Mouse (Mus musculus) regulatory T cell (primary cell): ENCODE measurements around the gene Fzd5.

Experiments
- in situ Hi-C: fragments of 300-600 bp; cut with MboI, MseI; formaldehyde crosslinking; loops from one replicate; pipeline ENCODE4 v1.15.1; 2025; ENCODE audit warnings: high pct_unique_total_duplicates

Fzd5 gene

DNA sequence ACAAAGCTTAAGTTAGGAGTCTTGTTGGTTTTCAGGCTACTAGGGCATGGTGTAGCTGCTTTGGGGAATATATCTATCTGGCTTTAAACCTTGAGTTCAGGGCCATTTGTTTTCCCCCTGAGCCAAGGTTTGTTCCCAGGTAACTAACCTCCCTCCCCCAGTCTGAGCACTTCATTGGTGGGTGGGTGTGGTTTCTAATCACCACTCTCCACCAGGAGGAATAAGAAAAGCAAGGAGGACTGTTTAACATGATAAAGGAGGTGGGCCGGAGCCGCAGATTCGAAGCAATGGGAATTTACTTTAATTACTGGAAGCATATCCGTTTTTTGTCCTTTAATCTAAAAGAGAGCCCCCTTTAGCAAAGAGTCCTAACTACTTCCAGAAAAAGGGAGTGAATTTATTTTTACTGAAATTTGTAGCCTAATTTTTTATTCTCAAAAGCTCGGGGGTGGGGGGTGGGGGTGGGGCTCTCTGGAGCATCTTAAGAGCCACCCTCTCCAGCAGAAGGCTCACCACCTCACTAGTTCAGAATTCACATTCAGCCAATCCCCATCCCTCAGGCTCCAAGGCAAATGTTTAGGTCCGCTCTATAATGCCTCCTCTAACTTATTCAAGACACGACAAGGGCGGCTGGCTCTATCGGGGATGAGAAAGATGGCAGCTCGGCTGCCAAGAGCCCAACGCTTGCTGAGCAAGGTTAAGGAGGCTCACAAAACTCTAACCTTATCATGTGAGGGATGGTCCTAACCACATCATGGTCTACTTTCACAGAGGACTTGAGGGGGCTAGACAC is 3.9 kb downstream of the Fzd5 start:
- in situ Hi-C loops, result loop anchor here (5.0 kb wide), 1 partner anchor 254 kb away; no protein-coding TSS in a partner anchor

DNA sequence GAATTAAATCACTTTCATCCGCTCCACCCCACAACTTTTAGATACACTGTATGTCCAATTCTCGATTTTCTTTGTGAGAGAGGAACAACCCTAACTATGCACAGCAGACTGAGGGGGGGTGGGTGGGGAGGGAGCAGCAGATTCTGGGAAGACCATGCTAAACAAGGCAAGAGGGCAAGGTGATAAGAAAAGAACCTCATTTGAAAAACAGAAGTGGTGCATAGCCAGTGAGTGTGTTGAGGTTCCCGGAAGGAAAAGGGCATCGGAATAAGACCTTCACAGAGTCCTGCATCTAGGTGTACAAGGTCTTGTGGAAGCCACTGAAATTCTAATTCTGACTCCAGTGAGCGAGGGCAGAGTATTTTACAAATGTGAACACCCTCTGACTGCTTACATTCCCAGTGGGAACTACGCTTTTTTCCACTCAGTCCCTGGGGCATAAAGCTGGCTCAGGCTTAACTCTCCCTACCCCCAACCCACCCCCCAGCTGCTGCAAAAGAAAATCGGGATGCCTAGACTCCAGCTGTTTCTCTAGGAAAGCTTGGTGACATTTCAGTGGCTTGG is 4.8 kb downstream of the Fzd5 start:
- in situ Hi-C loops, result loop anchor here (5.0 kb wide), 1 partner anchor 255 kb away; no protein-coding TSS in a partner anchor

DNA sequence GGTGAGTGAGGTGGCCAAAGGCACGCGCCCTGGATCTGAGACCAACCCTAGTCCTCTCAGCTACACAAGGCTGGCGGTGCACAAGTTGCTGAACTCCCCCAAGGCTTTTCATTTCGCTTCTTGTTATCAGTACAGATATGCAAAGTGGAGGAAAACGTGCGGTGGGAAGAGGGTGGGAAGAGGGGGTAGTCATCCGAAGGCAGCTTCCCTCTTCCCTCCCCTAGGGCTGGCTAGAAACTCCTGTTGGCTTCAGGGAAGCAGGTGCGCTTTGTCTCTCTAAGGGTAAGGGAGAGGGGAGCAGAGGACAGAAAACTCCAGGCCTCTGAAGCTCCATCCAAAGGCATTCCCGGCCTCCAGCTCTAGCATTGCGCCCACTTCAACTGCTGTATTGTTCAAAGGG is 5.4 kb downstream of the Fzd5 start:
- in situ Hi-C loops, result loop anchor here (5.0 kb wide), 1 partner anchor 255 kb away; no protein-coding TSS in a partner anchor

DNA sequence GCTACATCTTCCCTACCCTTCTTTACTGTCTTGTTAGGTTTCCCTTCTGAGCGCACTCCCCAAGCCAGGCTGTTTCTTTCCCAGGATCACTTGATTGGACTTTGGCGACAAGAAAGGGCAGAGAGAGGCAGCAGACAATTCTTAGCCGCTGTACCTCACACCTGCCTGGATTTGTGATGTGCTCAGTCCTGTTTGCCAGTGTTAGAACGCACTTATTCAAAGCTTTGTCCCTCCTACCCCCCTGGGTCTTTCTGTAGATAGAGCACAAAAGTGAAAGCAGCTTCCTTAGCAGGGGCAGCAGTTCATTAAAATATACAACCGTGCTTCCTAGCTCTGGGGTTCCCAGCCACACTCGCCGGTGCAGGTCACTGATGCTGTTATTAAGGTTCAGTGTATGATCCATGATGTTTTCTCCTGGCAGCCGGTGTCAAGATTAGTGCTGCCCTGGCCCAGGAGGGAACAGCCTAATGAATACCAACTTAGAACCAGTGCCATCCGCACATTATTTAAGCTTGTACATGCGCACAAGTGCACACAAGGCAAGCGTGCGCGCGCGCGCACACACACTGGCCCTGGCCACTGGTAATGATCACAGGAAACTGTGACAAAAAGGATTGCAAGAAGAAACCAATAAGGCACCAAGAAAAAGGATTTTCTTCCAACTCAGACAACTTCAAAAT is 6.1 kb downstream of the Fzd5 start:
- in situ Hi-C loops, result loop anchor here (5.0 kb wide), 1 partner anchor 256 kb away; no protein-coding TSS in a partner anchor

DNA sequence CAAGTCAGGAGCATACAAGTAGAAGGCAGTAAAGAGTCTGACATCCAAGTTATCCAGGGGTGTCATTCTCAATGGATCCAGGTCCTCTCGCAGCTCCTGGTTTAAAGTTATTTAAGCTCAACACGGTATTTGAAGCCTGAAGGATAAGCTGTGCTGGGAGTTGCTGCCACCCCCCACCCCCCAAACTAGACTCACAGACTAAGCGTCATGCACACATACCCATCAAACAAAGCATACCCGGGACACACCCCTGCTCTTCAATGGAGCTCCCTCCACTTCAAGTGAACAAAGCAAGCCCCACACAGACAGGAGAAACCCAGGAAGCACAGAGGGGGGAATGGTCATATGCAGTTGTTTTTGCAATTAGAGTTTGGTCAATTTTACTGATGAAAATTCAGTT is 7.5 kb downstream of the Fzd5 start:
- in situ Hi-C loops, result loop anchor here (5.0 kb wide), 1 partner anchor 257 kb away; no protein-coding TSS in a partner anchor

DNA sequence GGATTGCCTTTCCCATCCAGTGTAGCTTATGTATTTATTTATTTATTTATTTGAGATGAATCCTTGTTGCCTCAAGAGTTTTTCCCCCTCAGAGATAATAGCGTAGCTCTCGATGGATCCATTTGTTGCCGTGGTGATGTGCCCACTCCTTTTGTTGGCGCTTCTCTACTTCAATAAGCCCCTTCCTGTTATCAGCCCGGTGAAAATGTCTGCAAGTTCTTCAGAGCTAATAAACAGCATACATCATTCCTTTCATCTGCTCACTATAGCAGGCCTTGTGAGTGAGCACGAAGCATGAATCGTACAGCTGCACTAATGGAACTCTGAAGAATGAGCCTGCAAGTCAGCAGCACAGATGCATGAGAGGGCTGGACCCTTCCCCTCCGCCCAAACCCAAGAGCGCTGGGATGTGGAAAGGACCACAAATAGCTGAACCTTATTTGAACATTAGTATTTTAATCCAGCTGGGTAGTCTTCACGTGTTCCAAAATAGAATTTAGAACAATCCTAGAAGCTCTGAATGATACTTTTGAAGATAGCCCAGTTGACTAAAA is 16.4 kb downstream of the Fzd5 start:
- in situ Hi-C loops, result loop anchor here (10.0 kb wide), 1 partner anchor 184 kb away; no protein-coding TSS in a partner anchor

DNA sequence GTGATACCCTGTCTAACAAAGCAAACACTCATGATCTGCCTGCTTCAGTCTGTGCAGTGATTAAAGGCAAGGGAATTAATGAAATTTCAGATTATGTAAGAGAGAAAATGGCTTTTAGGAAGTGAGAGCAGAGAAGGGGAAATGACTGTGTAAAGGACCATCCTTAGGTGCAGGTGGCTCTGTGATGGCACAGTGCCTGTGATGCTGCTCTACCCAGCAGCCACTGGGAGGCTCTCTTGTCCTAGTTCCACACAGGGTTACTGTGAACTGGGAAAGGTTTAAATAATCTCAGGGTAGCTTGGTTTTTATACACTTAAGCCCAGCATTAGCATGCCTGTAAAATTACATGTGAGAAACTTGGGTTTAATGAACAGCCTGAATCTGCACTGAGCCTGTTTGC is 20.0 kb downstream of the Fzd5 start:
- in situ Hi-C loops, result loop anchor here (5.0 kb wide), 1 partner anchor 295 kb away; no protein-coding TSS in a partner anchor

DNA sequence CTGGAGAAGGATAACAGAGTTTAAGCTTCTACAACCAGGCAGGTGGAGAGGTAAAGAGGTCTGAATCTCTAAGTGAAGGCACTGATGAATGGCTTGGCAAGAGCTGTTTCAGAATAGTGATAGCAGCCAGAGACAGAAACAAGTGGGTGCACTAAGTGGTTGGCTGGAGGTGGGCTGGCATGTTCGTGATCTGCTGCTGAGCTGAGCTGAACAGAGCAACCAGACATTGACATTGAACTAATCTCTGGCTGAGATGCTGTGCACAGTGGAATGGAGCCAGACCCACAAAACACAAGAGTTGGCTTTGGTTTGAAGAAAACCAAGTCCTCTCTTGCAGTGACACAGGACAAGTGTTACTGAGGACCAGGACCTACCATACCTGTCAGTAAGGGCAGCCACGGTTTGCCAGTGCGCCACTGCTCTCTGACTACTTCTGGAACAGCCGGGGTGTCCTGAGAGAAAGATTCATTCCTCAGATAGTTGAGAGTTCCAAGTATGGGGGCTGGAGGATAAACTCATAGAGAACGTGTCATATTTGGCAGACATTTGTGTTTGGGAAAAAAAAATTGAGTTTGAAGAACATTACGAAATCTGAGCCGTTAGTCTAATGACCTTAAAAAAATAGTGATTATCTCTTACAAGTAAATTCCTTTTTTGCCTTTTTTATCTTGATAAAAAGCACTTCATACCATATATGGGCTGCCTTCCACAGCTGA is 20.8 kb downstream of the Fzd5 start:
- in situ Hi-C loops, result loop anchor here (5.0 kb wide), 1 partner anchor 296 kb away; no protein-coding TSS in a partner anchor

DNA sequence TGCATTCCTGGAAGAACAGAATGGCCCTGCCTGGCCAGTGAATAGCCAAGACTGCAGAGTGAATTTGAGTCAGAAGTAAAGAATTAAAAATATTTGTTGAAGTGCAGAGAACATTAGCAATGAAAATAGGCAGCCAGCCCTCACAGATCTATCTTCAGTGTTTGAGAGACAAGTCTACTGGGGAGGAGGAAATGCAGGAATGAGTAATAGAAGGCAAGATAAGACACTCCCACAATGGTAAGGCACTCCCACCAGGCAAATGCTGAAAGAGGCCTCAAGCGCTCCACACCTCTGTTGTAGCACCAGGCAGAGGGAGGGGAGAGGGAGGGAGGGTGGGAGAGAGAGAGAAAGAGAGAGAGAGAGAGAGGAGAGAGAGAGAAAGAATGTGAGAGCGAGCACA is 22.1 kb downstream of the Fzd5 start:
- in situ Hi-C loops, result loop anchor here (5.0 kb wide), 1 partner anchor 297 kb away; no protein-coding TSS in a partner anchor

DNA sequence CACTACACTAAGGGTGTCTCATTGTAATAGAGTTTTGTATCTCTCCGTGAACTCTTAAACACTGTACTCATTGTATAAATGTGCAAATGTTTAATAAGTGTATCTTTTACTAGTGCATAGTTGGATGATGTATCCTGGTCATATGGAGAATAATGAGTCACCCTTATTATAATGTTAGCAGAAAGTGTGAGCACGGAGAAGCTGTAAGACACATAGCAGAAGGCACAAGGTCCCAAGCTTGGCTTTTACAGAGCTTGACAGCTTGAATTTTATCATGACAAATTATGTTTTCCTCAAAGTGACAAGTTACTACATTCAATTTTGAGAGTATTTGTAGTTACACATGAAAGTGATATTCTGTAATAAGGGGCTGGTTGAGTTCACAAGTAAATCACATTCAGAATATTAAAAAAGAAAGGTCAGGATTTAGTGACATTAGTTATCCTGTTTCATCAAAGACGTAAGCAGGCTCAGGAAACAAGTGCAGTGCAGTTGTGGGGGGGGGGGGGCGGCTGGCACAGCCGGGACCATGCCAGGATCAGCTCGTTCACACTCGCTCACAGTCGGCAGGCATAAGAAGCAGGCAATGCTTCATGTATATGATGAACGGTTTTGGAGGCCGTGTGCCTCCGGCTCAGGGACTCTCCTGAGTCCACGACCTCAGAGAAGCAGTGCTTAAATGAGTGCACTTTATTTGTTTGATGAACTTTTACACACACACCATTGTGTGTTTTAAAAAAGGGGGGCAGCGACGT is 25.4 kb downstream of the Fzd5 start:
- in situ Hi-C loops, result no loop called here

DNA sequence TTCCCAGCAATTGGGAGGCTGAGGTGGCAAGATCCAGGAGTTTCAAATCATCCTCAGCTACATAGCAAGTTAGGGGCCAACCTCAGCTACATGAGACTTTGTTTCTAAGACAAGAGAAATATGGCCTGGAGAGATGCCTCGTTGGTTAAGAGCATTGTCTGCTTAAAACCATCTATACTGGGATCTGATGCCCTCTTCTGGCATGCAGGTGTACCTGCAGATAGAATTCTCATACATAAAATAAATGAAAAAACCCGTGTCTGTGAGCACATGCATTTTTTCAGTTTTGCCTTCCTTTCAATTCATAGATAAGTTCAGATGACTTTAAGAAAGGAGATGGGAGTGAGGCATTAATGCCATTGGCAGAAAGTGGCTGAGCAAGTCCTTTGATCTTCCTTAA is 27.7 kb downstream of the Fzd5 start:
- in situ Hi-C loops, result loop anchor here (10.0 kb wide), 1 partner anchor 85 kb away; no protein-coding TSS in a partner anchor

DNA sequence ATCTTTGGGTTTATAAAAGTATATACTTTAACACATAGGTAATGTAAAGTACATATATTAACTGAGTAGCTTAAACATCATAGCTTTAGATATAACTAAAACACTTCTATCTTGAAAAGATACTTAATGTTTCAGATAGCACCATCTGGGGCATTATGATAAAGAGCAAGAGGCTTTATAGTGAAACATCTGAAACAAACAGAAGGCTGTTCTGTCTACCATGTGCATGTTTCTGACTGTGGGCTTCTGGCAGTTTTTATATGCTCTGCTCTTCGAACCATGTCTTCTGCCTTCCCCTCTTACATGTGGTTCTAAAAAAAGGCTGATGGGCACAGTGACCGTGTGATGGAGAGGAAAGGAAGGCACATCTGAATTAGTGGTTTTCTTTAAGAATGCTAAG is 30.9 kb downstream of the Fzd5 start:
- in situ Hi-C loops, result loop anchor here (10.0 kb wide), 1 partner anchor 82 kb away; no protein-coding TSS in a partner anchor

DNA sequence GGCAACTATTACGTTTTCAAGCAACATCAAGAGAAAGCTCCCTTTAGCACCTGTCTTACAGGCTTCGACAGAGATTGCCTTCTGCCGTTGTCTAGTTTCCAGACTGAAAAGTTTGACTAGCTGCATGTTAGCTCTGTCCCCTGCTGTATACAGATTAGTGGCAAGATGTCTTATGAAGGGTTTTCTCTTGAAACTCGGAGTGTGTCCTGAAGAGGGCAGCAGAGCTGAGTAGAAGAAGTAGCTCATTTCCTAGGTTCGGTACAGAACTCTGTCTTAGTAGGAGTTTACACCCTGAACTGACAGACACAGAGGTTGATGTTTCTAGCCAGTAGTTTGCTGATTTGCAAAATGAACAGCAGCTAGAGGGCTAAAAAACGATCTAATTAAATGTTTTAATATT is 32.3 kb downstream of the Fzd5 start:
- in situ Hi-C loops, result loop anchor here (10.0 kb wide), 1 partner anchor 80 kb away; no protein-coding TSS in a partner anchor

DNA sequence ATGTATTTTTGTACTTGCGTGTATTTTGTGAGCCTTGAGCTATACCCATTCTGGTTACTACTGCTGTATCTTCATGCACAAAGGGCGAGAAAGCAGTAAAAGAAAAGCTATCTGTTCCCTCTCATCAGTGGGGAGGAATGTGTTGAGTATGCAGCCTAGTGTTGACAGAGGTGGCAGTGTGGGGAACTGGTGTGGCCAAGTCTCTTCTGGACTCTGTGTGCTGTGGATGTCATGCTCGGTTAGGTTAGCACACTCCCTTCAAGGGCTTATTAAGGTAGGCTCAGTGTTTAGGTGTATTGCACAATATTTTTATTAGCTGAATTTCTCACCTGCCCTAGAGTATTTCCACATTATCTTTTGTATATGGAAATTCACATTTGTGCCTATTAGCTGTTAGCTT is 35.8 kb downstream of the Fzd5 start:
- in situ Hi-C loops, result loop anchor here (5.0 to 10.0 kb wide), 2 partner anchors 77 to 1049 kb away; no protein-coding TSS in a partner anchor

DNA sequence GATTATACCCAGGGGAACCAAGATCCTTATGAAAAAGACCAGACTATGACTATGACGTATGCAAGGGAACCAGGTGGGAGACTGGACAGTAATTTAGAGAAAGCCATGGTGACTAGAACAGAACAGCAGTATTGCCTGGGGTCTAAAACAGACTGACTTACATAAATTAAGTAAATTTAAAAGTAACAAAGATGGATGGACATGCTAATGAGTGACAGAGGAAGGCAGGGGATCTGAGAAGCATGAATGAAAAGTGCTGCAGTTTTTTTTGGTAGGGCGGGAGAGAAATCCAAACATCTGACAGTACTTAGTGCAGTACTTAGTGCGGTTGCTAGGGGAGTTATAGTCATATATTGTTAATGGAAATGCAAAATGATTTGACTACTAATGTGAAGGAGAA is 42.4 kb downstream of the Fzd5 start:
- in situ Hi-C loops, result no loop called here

DNA sequence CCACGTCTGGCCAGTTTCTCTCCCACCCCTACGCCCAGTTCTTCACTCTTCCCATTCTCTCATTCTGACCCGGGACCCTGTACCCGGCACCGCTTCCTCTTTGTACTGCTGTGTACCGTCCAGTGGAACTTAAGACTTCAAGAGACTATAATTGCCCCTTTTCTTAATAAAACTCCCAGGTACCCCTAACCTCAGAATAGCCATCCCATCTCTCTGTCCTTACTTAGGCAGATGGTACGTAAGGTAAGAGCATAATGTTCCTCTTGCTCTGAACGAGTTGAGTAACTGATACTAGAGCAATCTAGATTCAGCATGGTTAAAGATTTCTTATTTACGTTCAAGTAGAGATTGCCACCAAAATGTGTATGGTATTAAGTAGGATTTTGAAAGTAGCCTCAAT is 46.0 kb downstream of the Fzd5 start:
- in situ Hi-C loops, result no loop called here

DNA sequence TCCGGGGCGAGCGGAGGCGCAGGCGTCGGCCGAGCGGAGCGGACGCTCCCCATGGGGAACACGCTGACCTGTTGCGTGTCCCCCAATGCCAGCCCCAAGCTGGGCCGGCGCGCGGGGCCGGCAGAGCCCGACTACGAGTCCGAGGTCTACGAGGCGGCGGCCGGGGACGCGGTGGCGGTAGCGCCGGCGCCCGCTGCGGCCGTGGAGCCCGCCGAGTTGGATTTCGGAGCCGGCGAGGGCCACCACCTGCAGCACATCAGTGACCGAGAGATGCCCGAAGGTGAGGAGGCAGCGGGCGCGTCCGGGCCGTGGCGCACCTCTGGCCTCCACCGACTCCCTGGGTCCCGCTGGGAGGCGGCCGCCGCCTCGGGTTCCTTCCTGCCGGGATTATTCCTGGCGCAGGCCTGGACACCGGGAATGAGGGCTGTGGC is 46.4 kb downstream of the Fzd5 start:
- in situ Hi-C loops, result no loop called here

DNA sequence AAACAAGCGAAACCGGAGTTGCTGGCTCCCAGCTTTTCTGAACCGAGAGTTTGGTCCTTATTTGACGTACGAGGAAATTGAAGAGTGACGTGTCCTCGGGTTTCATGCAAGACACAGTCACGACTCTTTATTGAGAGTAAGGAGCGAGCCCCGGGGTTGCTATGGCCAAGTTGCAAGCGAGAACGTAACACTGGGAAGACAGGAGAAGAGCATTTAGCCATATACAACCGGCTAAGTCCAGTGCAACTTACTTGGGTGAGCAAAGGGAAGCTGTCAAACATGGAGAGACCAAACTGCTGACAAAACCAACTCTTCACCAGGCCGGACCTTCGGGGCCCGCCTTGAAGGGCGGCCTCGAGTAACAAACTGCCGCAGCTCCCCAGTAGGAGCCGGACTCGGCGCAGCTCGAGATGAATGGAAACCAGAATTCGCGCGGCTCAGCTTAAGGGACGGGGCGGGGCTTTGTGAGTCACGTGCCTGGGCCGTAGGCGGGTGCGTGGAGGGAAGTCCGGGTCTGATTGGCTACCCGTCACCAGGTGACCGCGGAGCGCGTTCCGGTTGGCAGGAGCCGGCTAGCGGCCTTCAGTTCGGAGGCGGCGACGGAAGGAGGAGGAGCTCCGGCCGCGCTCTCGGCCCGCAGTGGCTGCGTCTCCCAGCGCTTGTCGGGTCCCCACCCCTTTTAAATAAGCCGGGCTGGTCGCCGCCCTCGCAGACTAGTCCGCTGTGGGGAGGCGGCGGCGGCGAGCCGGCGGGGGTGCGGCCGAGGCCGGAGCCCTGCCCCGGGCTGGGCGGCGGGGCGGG is 47.1 kb downstream of the Fzd5 start, which contains the start of gene Ccnyl1:
Gene Ccnyl1, plus strand, starts transcription at position 243 of the 801 bp plus-strand sequence.
- in situ Hi-C loops, result no loop called here

DNA sequence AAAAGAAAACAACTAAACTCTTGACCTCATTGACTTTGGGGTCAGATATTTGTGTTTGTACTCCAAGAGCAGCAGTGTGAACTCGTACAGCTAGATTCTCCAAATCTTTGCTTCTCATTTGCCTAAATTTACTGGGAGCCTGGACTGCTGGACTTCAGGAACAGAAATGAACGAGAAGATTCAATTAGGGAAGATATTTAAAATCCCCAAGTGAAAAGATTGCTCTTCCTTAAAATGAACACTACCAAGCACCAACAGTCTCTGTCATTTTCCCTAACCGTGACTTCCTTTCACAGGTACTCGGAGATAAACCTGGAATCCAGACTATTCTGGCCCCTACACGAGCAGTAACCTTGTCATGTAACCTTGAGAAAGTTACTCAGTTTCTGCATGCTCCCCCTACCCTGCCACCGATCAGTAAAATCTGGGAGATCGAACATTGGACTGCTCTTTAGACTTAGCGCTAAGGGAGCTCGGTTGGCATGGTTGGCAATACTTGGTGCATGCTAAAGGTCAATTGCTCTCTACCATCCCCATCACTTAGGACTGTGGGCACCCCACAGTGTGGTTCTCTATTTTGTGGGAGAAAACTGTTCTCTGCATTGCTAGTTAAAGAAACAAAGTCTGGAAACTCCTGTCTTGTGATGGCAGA is 47.9 kb downstream of the Fzd5 start:
- in situ Hi-C loops, result no loop called here
